Mouse (Mus musculus) left cerebral cortex, postnatal 25 days (tissue): Measurements from ENCODE around the gene Eif2d. TPM values are rescaled to one million over a fixed set of nuclear protein-coding genes. Genes with fewer than 3 reads are reported as not detected.
"Not testable (repeated sequence)": the region's sequence is repeated elsewhere in the genome, so short reads cannot be mapped to it uniquely, and the experiment has no call there.

Source experiments
- DNase-seq, 2 experiments: peaks; one replicate each; pipeline ENCODE4 v3.0.0; 2022; ENCODE audit warnings: low spot score in 2 of 2, mixed read lengths in 1 of 2
- intact Hi-C: fragments of 180-260 bp; cut with DNase I; formaldehyde crosslinking; loops from one replicate; pipeline ENCODE4 v1.15.1; 2025
- total RNA-seq, 2 experiments: library from RNA; stranded (reverse); gene quantifications; 2 replicates each; pipeline ENCODE4 v1.2.3; 2021

Eif2d gene
- total RNA-seq, 2 experiments from 2014 or later, result 34.1 to 36.7 TPM

- peak; percentile 92 to 94 for DNase-seq
- intact Hi-C loops, result loop anchor here (1.0 to 2.0 kb wide), 2 partner anchors 14 to 22 kb away; partner anchors contain the start of gene Eif2d
Measured at GRCm38 (mm10) chr1:131138191-131139016, 14.6 kb upstream of the Eif2d start, which contains the start of gene Dyrk3. Gene Dyrk3 (minus strand): TSS chr1:131138340.

- DNase-seq, result no peak
- intact Hi-C loops, result loop anchor here (2.0 kb wide), 1 partner anchor 13 kb away; the partner anchor contains the start of gene Eif2d
Measured at GRCm38 (mm10) chr1:131139102-131140095, 13.6 kb upstream of the Eif2d start.

- no peak for DNase-seq
- intact Hi-C loops, result no loop called here
Measured at GRCm38 (mm10) chr1:131141449-131141848, 11.5 kb upstream of the Eif2d start.

GRCm38 (mm10) chr1:131142472-131142871, 10.5 kb upstream of the Eif2d start:
- intact Hi-C loops, result no loop called here
- DNase-seq, result no peak

- intact Hi-C loops, DNase-seq: not testable (repeated sequence)
Measured at GRCm38 (mm10) chr1:131145222-131145621, 7.8 kb upstream of the Eif2d start.

DNA sequence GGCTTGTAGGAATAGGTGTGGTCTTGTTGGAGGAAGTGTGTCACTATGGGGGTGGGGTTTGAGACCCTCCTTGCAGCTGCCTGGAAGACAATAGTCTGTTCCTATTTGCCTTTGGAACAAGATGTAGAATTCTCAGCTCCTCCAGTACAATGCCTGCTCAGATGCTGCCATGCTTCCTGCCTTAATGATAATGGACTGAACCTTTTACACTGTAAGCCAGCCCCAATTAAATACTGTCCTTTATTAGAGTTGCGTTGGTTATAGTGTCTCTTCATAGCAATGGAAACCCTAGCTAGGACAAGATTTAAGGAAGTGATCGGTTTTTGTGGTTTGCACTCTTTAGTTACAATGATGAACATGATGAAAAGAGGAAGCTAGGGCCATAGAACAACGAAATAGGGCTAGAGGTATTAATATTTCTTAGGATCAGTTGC, 6.8 kb upstream of the Eif2d start:
- no peak for DNase-seq
- intact Hi-C loops, result no loop called here

- intact Hi-C loops, result no loop called here
- DNase-seq, result no peak
Measured at GRCm38 (mm10) chr1:131149496-131149895, 3.5 kb upstream of the Eif2d start.

DNA sequence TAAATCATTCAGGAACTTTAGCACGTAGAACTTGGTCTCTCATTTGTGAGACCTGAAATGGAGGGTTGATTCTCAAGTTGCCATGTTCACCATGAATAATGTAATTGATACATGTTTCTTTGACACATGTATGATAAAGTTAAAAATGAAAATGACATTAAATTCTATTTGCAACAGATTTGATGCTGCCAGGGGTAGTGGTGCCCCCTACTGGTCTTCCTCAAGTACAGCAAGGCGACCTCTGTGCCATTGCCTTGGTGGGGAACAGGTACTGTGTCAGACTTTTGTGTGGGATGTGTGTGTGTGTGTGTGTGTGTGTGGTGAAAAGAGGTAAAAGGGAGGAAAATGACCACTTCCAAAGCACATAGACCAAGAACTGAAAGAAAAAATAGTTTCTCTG, 2.5 kb downstream of the Eif2d start:
- DNase-seq, result peak in 1 of 2 experiments; percentile 40
- intact Hi-C loops, result loop anchor here (2.0 kb wide), 1 partner anchor 39 kb away; no protein-coding TSS in a partner anchor

DNA sequence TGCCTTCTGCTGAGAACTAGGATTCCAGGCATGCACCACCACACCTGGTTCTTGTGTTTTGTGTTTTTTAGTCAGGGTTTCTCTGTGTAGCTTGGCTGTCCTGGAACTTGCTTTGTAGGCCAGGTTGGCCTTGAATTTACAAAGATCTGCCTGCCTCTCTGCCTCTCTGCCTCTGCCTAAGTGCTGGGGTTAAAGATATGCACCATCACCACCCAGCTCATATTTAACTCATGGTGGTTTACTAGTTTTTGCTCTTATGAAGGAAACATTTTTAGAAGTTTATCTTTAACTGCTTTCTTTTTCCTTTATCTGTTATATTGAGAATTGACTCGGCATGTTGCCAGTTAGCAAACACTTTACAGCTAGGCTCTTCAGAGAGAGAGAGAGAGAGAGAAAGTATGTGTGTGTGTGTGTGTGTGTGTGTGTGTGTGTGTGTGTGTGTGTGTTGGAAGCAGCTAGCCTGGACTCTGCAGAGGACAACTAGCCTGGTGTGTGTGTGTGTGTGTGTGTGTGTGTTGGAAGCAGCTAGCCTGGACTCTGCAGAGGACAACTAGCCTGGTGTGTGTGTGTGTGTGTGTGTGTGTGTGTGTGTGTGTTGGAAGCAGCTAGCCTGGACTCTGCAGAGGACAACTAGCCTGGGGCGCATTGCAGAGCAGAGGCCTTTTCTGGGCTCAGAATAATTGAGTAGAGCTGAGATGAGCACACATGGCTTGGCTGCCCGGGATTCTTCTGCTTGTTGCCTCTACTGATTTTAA, 6.8 kb downstream of the Eif2d start:
- DNase-seq, intact Hi-C loops: not testable (repeated sequence)

- intact Hi-C loops, result no loop called here
- DNase-seq, result no peak
Measured at GRCm38 (mm10) chr1:131161091-131161490, 8.1 kb downstream of the Eif2d start.

GRCm38 (mm10) chr1:131164427-131164826, 11.4 kb downstream of the Eif2d start:
- intact Hi-C loops, result no loop called here
- no peak for DNase-seq

GRCm38 (mm10) chr1:131167612-131168011, 14.6 kb downstream of the Eif2d start:
- peak in 1 of 2 experiments; percentile 78 for DNase-seq
- intact Hi-C loops, result no loop called here

GRCm38 (mm10) chr1:131173001-131173400, 20.0 kb downstream of the Eif2d start:
- intact Hi-C loops, result no loop called here
- DNase-seq, result no peak

- DNase-seq, result no peak
- intact Hi-C loops, result no loop called here
Measured at GRCm38 (mm10) chr1:131173809-131174208, 20.8 kb downstream of the Eif2d start.

GRCm38 (mm10) chr1:131174299-131174861, 21.4 kb downstream of the Eif2d start:
- intact Hi-C loops, result no loop called here
- no peak for DNase-seq

GRCm38 (mm10) chr1:131175189-131175588, 22.2 kb downstream of the Eif2d start:
- intact Hi-C loops, result no loop called here
- DNase-seq, result no peak

- no peak for DNase-seq
- intact Hi-C loops, result no loop called here
Measured at GRCm38 (mm10) chr1:131175819-131176218, 22.8 kb downstream of the Eif2d start.

GRCm38 (mm10) chr1:131177249-131177648, 24.3 kb downstream of the Eif2d start:
- intact Hi-C loops, result no loop called here
- DNase-seq, result no peak

DNA sequence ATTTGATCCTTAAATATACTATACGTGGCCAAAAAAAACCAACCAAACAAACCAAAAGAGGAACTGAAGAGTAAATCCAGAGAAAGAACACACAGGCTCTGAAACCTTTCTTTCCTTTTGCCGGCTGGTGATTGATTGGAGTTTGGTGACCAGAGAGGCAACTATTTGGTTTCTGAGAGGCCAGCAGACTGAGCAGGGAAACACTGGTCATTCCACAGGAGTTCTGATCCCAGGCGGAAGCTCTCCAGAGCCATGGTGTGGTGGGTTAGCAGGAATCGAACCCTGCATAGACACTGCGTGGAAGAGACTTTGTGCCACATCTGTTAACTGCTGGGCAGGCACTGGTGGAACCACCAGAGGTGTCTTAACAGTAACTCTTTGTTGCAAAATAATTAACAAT, 25.1 kb downstream of the Eif2d start:
- intact Hi-C loops, result no loop called here
- DNase-seq, result no peak
